Mouse (Mus musculus) CH12.LX (cell line): ENCODE results near the gene Cfdp1. TPM values are rescaled to one million over a fixed set of nuclear protein-coding genes. Genes with fewer than 3 reads are reported as not detected.

Experiments
- DNase-seq: peaks from one replicate; pipeline ENCODE4 v3.0.0-alpha.2; 2013; ENCODE audit errors: extremely low read depth
- H3K27ac ChIP-seq: 2 replicates; pipeline ENCODE4 v1.5.1; 2012; ENCODE audit warnings: low read depth, mild to moderate bottlenecking, control low read depth, moderate library complexity; ENCODE audit not compliant: insufficient read depth
- H3K27me3 ChIP-seq: replicated peaks from 2 replicates; pipeline ENCODE3; 2012; ENCODE audit warnings: inconsistent platforms
- H3K36me3 ChIP-seq, 2 experiments: replicated peaks in 1 of 2; 2 replicates each; pipeline versions ENCODE3 to v1.6.1; 2012; ENCODE audit warnings: inconsistent platforms in 1 of 2, low read length in 1 of 2, mild to moderate bottlenecking in 1 of 2, mixed read lengths in 1 of 2, moderate library complexity in 1 of 2; ENCODE audit not compliant: control insufficient read depth in 1 of 2, insufficient read depth in 1 of 2
- H3K4me1 ChIP-seq, 2 experiments: 2 replicates each; pipeline ENCODE4 v1.6.1; 2012; ENCODE audit warnings: inconsistent platforms in 1 of 2, moderate library complexity in 1 of 2; ENCODE audit not compliant: insufficient read depth in 2 of 2, control insufficient read depth in 1 of 2
- H3K4me2 ChIP-seq: 2 replicates; pipeline ENCODE4 v1.6.1; 2012; ENCODE audit warnings: low read depth, mild to moderate bottlenecking, control low read depth; ENCODE audit not compliant: poor library complexity, insufficient read depth, severe bottlenecking
- H3K4me3 ChIP-seq, 3 experiments: fragments of 150-350 bp in 1 of 3; sonication (generic) in 1 of 3; replicated peaks in 1 of 3; 2 replicates each; pipeline versions ENCODE3 to v1.5.1; 2011 to 2012; ENCODE audit warnings: low read depth in 2 of 3, low read length in 2 of 3, mild to moderate bottlenecking in 2 of 3, moderate library complexity in 2 of 3, control low read depth in 1 of 3, improper control_type of control experiment in 1 of 3, inconsistent platforms in 1 of 3, mixed read lengths in 1 of 3; ENCODE audit not compliant: poor library complexity in 1 of 3
- H3K79me2 ChIP-seq: replicated peaks from 2 replicates; pipeline ENCODE4 v1.6.1; 2012; ENCODE audit warnings: mild to moderate bottlenecking, moderate library complexity; ENCODE audit not compliant: control insufficient read depth, poor library complexity, insufficient read depth, severe bottlenecking; ENCODE audit errors: extremely low read depth
- H3K9ac ChIP-seq: 2 replicates; pipeline ENCODE4 v1.6.1; 2012; ENCODE audit warnings: low read depth, mild to moderate bottlenecking, control low read depth, moderate library complexity; ENCODE audit not compliant: insufficient read depth
- H3K9me3 ChIP-seq: replicated peaks from 2 replicates; pipeline ENCODE3; 2012; ENCODE audit warnings: low read length, inconsistent platforms, mixed read lengths
- BHLHE40 ChIP-seq: IDR thresholded peaks from 2 replicates; pipeline ENCODE4 v1.6.1; 2011; ENCODE audit warnings: mild to moderate bottlenecking, low read depth, low read length, improper control_type of control experiment
- E2F4 ChIP-seq: IDR thresholded peaks from 2 replicates; pipeline ENCODE4 v1.6.1; 2011; ENCODE audit warnings: low read depth, low read length, improper control_type of control experiment; ENCODE audit not compliant: insufficient replicate concordance
- ELF1 ChIP-seq: IDR thresholded peaks from 2 replicates; pipeline ENCODE4 v1.6.1; 2014; ENCODE audit warnings: low read depth, mild to moderate bottlenecking, inconsistent platforms, low read length, improper control_type of control experiment
- ETS1 ChIP-seq: conservative IDR thresholded peaks from 2 replicates; pipeline ENCODE4 v1.6.1; 2012; ENCODE audit warnings: low read depth, mild to moderate bottlenecking, inconsistent platforms, low read length, improper control_type of control experiment, moderate library complexity
- HCFC1 ChIP-seq: IDR thresholded peaks from 2 replicates; pipeline ENCODE4 v1.6.1; 2012; ENCODE audit warnings: low read depth, mild to moderate bottlenecking, inconsistent platforms, low read length, improper control_type of control experiment
- IRF4 ChIP-seq: IDR thresholded peaks from 2 replicates; pipeline ENCODE4 v1.6.1; 2014; ENCODE audit warnings: low read depth, mild to moderate bottlenecking, inconsistent platforms, low read length, improper control_type of control experiment
- JUND ChIP-seq: conservative IDR thresholded peaks from 2 replicates; pipeline ENCODE4 v1.6.1; 2011; ENCODE audit warnings: low read depth, low read length, improper control_type of control experiment
- KAT2A ChIP-seq: IDR thresholded peaks from 2 replicates; pipeline ENCODE4 v1.6.1; 2012; ENCODE audit warnings: low read length, improper control_type of control experiment, inconsistent platforms; ENCODE audit not compliant: insufficient replicate concordance
- MAFK ChIP-seq: IDR thresholded peaks from 2 replicates; pipeline ENCODE4 v1.6.1; 2011; ENCODE audit warnings: low read length, improper control_type of control experiment; ENCODE audit not compliant: insufficient replicate concordance
- MEF2A ChIP-seq: IDR thresholded peaks from 2 replicates; pipeline ENCODE4 v1.6.1; 2014; ENCODE audit warnings: low read depth, mild to moderate bottlenecking, inconsistent platforms, low read length, improper control_type of control experiment, borderline replicate concordance
- MXI1 ChIP-seq: IDR thresholded peaks from 2 replicates; pipeline ENCODE4 v1.6.1; 2011; ENCODE audit warnings: mild to moderate bottlenecking, low read depth, low read length, improper control_type of control experiment
- MYC ChIP-seq: IDR thresholded peaks from 2 replicates; pipeline ENCODE4 v1.6.1; 2011; ENCODE audit warnings: low read depth, mild to moderate bottlenecking, improper control_type of control experiment, low read length
- NELFE ChIP-seq: IDR thresholded peaks from 2 replicates; pipeline ENCODE4 v1.6.1; 2011; ENCODE audit warnings: low read depth, low read length, improper control_type of control experiment
- NRF1 ChIP-seq: IDR thresholded peaks from 2 replicates; pipeline ENCODE4 v1.6.1; 2014; ENCODE audit warnings: low read depth, mild to moderate bottlenecking, inconsistent platforms, low read length, improper control_type of control experiment, moderate library complexity
- POLR2A ChIP-seq: IDR thresholded peaks from 2 replicates; pipeline ENCODE4 v1.6.1; 2011; ENCODE audit warnings: low read depth, mild to moderate bottlenecking, improper control_type of control experiment, low read length
- RAD21 ChIP-seq: IDR thresholded peaks from 2 replicates; pipeline ENCODE4 v1.6.1; 2011; ENCODE audit warnings: low read depth, mild to moderate bottlenecking, low read length, improper control_type of control experiment, moderate library complexity
- SIN3A ChIP-seq: IDR thresholded peaks from 2 replicates; pipeline ENCODE4 v1.6.1; 2012; ENCODE audit warnings: low read length, improper control_type of control experiment, inconsistent platforms
- SMC3 ChIP-seq: IDR thresholded peaks from 2 replicates; pipeline ENCODE4 v1.6.1; 2011; ENCODE audit warnings: low read depth, low read length, improper control_type of control experiment
- TBP ChIP-seq: conservative IDR thresholded peaks from 2 replicates; pipeline ENCODE4 v1.6.1; 2011; ENCODE audit warnings: low read depth, low read length, improper control_type of control experiment
- TCF12 ChIP-seq: IDR thresholded peaks from 2 replicates; pipeline ENCODE4 v1.6.1; 2014; ENCODE audit warnings: low read depth, mild to moderate bottlenecking, inconsistent platforms, low read length, improper control_type of control experiment
- UBTF ChIP-seq: IDR thresholded peaks from 2 replicates; pipeline ENCODE4 v1.6.1; 2012; ENCODE audit warnings: low read depth, mild to moderate bottlenecking, inconsistent platforms, low read length, improper control_type of control experiment, moderate library complexity
- USF2 ChIP-seq: conservative IDR thresholded peaks from 2 replicates; pipeline ENCODE4 v1.6.1; 2011; ENCODE audit warnings: low read depth, low read length, improper control_type of control experiment
- ZC3H11A ChIP-seq: IDR thresholded peaks from 2 replicates; pipeline ENCODE4 v1.6.1; 2012; ENCODE audit warnings: low read depth, mild to moderate bottlenecking, inconsistent platforms, low read length, improper control_type of control experiment
- ZKSCAN1 ChIP-seq: IDR thresholded peaks from 2 replicates; pipeline ENCODE4 v1.6.1; 2012; ENCODE audit warnings: low read depth, inconsistent platforms, low read length, improper control_type of control experiment, borderline replicate concordance
- ZNF384 ChIP-seq: IDR thresholded peaks from 2 replicates; pipeline ENCODE4 v1.6.1; 2012; ENCODE audit warnings: low read depth, low read length, improper control_type of control experiment, inconsistent platforms
- dilution Hi-C: fragments of 300-500 bp; cut with MboI; formaldehyde crosslinking; loops from 2 replicates; pipeline ENCODE4 v1.14.3; 2020; ENCODE audit warnings: low sequenced_read_pairs; ENCODE audit not compliant: extremely low pct_unique_long_range_greater_than_20kb, extremely low pct_ligation_motif_present
- in situ Hi-C: fragments of 300-500 bp; cut with MboI; formaldehyde crosslinking; loops from 3 replicates; pipeline ENCODE4 v1.14.3; 2019; ENCODE audit warnings: low sequenced_read_pairs, low pct_ligation_motif_present, low pct_unique_long_range_greater_than_20kb, mixed read lengths
- polyA plus RNA-seq: library from polyadenylated mRNA; unstranded; fragments of >175 nt; gene quantifications from 2 replicates; pipeline ENCODE4 v1.2.1, GENCODE M21; 2012; ENCODE audit warnings: low read depth; ENCODE audit not compliant: insufficient read length
- total RNA-seq, 2 experiments: library from RNA; depleted of rRNA; stranded (reverse); fragments of 300-350 nt in 1 of 2; fragments of >200 nt in 1 of 2; gene quantifications; 2 replicates each; pipeline ENCODE4 v1.2.3; 2012 to 2014

Cfdp1 gene
- total and polyA plus RNA-seq, 3 experiments: 113 to 210 (median 169) TPM

GRCm38 (mm10) chr8:111732004-111732403, 122.1 kb downstream of the Cfdp1 start:
- Histone ChIP-seq H3K4me3 (peak overlapping the region; percentile 50 to 77 (median 57)), H3K9ac (peak overlapping the region; percentile 57), H3K4me1 (peaks cover 7 to 10% of the 10 kb centered on the region in 2 experiments; a peak in 3 of 4 replicates), H3K79me2 (no peaks in the 10 kb centered on the region), H3K27me3 (peaks cover 78% of the 10 kb centered on the region), H3K9me3 (no peaks in the 10 kb centered on the region), H3K36me3 (no peaks in the 10 kb centered on the region), H3K4me2 (peak overlapping the region; percentile 95), H3K27ac (no peak overlapping the region)
- peak; percentile 83 for DNase-seq
- in situ Hi-C loops: loop anchor here (10.0 kb wide), 1 partner anchor 103 kb away; no protein-coding TSS in a partner anchor
- no peak for TF ChIP-seq ZNF384
- no peak for TF ChIP-seq RAD21
- TF ChIP-seq SIN3A: no peak
- peak; percentile 41; the same call in 1 of the 2 replicates for TF ChIP-seq MXI1
- no peak for TF ChIP-seq E2F4
- TF ChIP-seq ZC3H11A: no peak
- TF ChIP-seq ZKSCAN1: no peak
- no peak for TF ChIP-seq IRF4
- TF ChIP-seq KAT2A: no peak
- TF ChIP-seq MAFK: no peak
- peak; percentile 61 for TF ChIP-seq POLR2A
- 0 out of 2 replicates have a peak, but pooled peaks have one; percentile 42 for TF ChIP-seq TCF12
- TF ChIP-seq NELFE: 0 out of 2 replicates have a peak, but pooled peaks have one; percentile 17
- TF ChIP-seq BHLHE40: no peak
- TF ChIP-seq ETS1: no peak
- TF ChIP-seq HCFC1: peak; percentile 22; the same call in 1 of the 2 replicates
- no peak for TF ChIP-seq TBP
- TF ChIP-seq USF2: no peak
- no peak for TF ChIP-seq JUND
- no peak for TF ChIP-seq MYC
- no peak for TF ChIP-seq MEF2A
- TF ChIP-seq NRF1: no peak
- no peak for TF ChIP-seq SMC3
- TF ChIP-seq ELF1: peak; percentile 27; the same call in 1 of the 2 replicates
- TF ChIP-seq UBTF: no peak
- dilution Hi-C loops: no loop called here
